Mouse (Mus musculus) granulocyte monocyte progenitor cell, adult 5-6 weeks (primary cell): Measurements from ENCODE around the gene Psme2b. TPM values are rescaled to one million over a fixed set of nuclear protein-coding genes. Genes with fewer than 3 reads are reported as not detected.
"Not testable (repeated sequence)": the region's sequence is repeated elsewhere in the genome, so short reads cannot be mapped to it uniquely, and the experiment has no call there.

Experiments
- ATAC-seq: replicated peaks from 2 replicates; pipeline ENCODE4 v1.8.0; 2016; ENCODE audit warnings: mild to moderate bottlenecking, moderate TSS enrichment, inconsistent platforms; ENCODE audit not compliant: poor library complexity, severe bottlenecking
- total RNA-seq, 2 experiments: library from RNA; stranded (forward) in 1 of 2; stranded (reverse) in 1 of 2; fragments of 200-712, 200-1000 nt in 1 of 2; fragments of >200 nt in 1 of 2; fragmentation: Nextera tagmentation in 1 of 2; gene quantifications; 2 replicates each; pipeline ENCODE4 v1.2.3; 2014 to 2017

The Psme2b gene
- total RNA-seq (2014; fragmentation: Nextera tagmentation): 14.0 and 21.4 TPM in 2 replicates
- total RNA-seq (2017): 10.3 and 18.7 TPM in 2 replicates

- ATAC-seq: not testable (repeated sequence)
Observed at GRCm38 (mm10) chr11:48946090-48946489, at the start of gene Psme2b. Psme2b (minus strand) TSS chr11:48946190.

DNA sequence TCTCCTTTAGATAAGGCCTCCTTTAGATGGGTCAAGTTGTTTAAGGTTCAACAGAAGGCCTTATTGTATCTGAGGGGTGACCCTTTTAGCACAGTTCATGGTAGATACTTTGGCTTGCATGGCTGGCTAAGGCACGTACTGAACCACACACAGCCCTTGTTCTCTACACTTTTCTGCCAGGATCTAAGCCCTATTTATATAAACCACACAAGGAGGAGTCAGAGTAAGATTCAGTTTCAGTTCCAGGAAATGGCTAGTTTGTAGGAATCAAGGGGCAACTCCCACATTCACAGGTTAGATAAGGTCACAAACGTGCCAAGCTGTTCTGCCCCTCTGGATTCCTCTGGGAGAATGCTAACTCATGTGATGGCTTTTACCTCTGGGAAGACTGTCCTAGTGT is 48.0 kb upstream of the Psme2b start, which contains the start of gene Tgtp1:
Tgtp1 (minus strand) TSS at position 155 of the 400 bp plus-strand sequence.
- peak; percentile 77 for ATAC-seq

GRCm38 (mm10) chr11:48993296-48993695 is 47.3 kb upstream of the Psme2b start:
- not testable (repeated sequence) for ATAC-seq

GRCm38 (mm10) chr11:48991740-48992520 is 45.9 kb upstream of the Psme2b start, which contains the start of gene Gm12185:
Gm12185 (minus strand) TSS chr11:48992226.
- ATAC-seq: not testable (repeated sequence)

DNA sequence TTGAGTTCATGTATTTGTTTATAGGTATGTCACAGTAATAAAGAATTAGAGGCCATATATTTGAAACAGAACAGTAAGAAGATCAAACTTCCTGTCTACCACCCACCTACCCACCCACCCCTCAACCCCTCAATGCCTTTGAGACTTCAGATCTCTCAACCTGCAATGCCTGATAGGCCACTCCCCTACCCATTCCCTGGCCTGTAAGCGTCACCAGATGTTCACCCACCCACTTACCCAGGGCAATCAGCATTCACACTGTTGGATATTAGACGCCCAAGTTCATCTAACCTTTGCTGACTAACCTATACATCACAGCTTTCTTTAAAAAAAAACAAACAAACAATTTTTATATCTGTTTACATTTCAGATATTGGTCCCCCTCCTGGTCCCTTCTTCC is 44.0 kb upstream of the Psme2b start:
- not testable (repeated sequence) for ATAC-seq

- ATAC-seq: peak; percentile 88
Observed at GRCm38 (mm10) chr11:48988219-48988618, 42.2 kb upstream of the Psme2b start.

DNA sequence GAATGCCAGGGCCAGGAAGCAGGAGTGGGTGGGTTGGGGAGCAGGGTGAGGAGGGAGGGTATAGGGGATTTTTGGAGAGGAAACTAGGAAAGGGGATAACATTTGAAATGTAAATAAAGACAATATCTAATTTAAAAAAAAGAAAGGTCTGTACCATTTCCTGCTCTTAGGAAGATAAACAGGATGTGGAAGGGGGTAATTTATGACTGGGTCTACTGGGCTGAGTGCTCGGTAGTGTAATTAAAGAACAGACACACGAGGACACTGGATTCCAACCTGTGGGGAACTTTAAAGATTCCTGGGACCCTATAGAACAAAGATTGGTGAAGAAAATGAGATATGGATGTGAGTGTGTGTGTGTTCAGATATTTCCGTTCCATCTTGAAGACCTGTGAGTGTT is 36.9 kb upstream of the Psme2b start:
- not testable (repeated sequence) for ATAC-seq

- peak; percentile 47 for ATAC-seq
Observed at GRCm38 (mm10) chr11:48980052-48980451, 34.1 kb upstream of the Psme2b start.

GRCm38 (mm10) chr11:48979251-48979650 is 33.3 kb upstream of the Psme2b start, which contains the start of gene 9930111J21Rik1:
9930111J21Rik1 (minus strand) TSS chr11:48979398.
- ATAC-seq: peak; percentile 82

DNA sequence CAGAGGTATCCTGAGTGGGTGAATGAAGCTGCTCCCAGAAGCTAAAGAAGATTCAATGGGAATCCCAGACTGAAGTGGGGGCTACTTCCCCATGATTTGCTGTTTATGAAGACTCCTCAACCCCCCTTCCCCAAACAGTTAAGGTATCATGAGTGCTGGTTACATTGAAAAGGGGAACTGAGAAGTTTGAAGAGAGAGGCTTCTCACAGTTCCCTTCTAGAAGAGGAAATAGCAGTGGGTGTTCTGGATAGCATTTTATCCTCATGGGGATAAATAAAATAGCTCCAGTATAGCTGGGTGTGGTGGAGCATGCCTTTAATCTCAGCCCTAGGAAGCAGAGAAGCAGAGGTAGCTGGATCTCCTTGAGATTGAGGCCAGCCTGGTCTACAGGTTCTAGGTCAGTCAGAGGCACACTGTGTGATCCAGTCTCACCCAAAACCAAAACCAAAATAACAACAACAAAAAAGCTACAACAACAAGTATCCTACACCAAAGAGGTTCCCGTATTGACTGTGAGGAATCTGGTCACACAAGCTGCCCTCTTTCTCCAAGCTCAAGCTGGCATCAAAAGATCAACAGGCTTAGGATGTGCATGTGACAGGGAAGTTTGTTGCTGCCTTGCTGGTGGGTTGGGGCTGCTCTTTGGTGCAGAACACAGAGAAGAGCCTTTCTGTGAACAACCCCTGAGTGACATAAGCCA is 32.4 kb upstream of the Psme2b start, which contains the start of gene Olfr56:
Olfr56 (plus strand) TSS at position 650 of the 700 bp plus-strand sequence.
- ATAC-seq: peak; percentile 76

DNA sequence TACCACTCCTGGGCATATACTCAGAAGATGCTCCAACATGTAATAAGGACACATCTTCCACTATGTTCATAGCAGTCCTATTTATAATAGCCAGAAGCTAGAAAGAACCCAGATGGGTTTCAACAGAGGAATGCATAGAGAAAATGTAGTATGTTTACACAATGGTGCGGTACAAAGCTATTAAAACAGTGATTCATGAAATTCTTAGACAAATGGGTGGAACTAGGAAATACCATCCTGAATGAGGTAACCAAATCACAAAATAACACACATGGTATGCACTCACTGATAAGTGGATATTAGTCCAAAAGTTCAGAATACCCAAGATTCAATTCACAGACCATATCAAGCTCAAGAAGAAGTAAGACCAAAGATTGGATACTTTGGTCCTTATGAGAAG is 28.7 kb upstream of the Psme2b start:
- not testable (repeated sequence) for ATAC-seq

- ATAC-seq: not testable (repeated sequence)
Observed at GRCm38 (mm10) chr11:48939286-48939685, 6.7 kb downstream of the Psme2b start.

GRCm38 (mm10) chr11:48935291-48935690 is 10.7 kb downstream of the Psme2b start:
- not testable (repeated sequence) for ATAC-seq

- not testable (repeated sequence) for ATAC-seq
Observed at GRCm38 (mm10) chr11:48933923-48934322, 12.1 kb downstream of the Psme2b start.

- ATAC-seq: not testable (repeated sequence)
Observed at GRCm38 (mm10) chr11:48933422-48933821, 12.6 kb downstream of the Psme2b start.

DNA sequence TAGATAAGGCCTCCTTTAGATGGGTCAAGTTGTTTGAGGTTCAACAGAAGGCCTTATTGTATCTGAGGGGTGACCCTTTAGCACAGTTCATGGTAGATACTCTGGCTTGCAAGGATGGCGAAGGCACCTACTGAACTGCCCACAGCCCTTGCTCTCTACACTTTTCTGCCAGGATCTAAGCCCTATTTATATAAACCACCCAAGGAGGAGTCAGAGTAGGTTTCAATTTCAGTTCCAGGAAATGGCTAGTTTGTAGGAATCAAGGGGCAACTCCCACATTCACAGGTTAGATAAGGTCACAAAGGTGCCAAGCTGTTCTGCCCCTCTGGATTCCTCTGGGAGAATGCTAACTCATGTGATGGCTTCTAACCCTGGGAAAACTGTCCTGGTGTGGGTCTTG is 17.9 kb downstream of the Psme2b start:
- ATAC-seq: not testable (repeated sequence)

DNA sequence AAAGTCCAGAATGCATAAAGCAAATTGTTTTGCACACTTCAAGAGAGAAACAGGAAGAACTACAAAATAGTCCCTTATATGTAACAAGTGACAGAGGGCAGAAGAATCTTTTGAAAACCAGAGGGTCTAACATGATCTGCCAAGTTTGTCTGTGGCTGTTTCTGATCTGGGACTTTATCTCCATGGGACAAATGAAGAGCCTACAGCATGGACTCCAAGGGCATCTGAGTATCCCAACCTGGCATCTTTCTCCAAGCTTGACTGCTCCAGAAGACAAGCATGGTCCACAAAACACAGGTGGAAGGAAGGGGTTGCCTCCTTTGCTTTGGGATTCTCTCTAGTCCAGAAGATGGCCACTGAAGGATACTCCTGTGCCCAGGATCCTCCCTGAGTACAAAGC is 19.6 kb downstream of the Psme2b start:
- ATAC-seq: not testable (repeated sequence)

- ATAC-seq: peak; percentile 77
Observed at GRCm38 (mm10) chr11:48923818-48924217, 22.2 kb downstream of the Psme2b start.

GRCm38 (mm10) chr11:48918380-48918779 is 27.6 kb downstream of the Psme2b start:
- no peak for ATAC-seq

GRCm38 (mm10) chr11:48913611-48914010 is 32.4 kb downstream of the Psme2b start:
- peak; percentile 67 for ATAC-seq

DNA sequence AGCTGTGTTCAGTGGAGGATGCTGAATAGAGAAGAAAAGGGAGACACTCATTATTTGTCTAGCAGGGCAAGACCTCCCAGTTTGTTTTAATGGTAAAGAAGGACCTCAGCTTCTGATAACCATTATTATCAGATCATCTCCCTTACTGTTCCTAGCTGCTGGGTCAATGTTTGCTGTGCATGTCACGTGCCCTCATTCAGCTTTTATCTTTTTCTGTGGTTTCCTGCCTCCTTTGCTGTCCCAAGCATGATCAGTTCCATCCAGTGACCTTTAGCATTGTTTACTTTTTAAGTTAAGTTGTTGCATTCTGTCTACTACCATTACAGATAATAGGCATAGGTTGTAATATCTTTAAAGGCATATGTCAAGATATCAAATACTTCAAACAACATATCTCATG is 37.5 kb downstream of the Psme2b start:
- no peak for ATAC-seq
